Mouse (Mus musculus) G1E (cell line): ENCODE measurements around the gene Pde4d.

Experiments used
- CTCF ChIP-seq: IDR thresholded peaks from 2 replicates; pipeline ENCODE4 v1.5.1; 2012; ENCODE audit warnings: low read depth, low read length, inconsistent platforms, mixed read lengths
- POLR2AphosphoS5 ChIP-seq: IDR thresholded peaks from 2 replicates; pipeline ENCODE4 v1.6.1; 2012; ENCODE audit warnings: low read depth, low read length, inconsistent platforms; ENCODE audit not compliant: insufficient replicate concordance

DNA sequence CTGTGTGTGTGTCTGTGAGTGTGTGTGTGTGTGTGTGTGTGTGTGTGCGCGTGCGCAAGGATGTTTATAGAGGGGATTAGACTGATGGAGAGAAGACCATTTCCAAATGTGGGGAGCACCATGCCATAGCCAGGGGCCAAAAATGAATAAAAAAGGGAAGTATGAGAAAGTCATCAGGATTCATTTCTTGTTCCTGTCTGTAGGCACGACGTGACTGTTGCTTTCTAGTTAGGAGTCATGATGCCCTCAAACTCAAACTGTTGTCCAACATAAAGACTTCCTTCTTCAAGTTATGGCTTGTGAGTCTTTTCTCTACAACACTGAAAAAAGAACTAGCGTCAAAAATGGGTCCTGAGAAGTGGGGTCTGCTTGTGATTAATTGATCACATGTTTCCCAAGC is 375.8 kb downstream of the Pde4d start:
- no peak for TF ChIP-seq POLR2AphosphoS5
- no peak for TF ChIP-seq CTCF
